Mouse (Mus musculus) CH12.LX (cell line): ENCODE results near the gene Agmat. TPM values are rescaled to one million over a fixed set of nuclear protein-coding genes. Genes with fewer than 3 reads are reported as not detected.

ENCODE experiments used
- DNase-seq: peaks from one replicate; pipeline ENCODE4 v3.0.0-alpha.2; 2013; ENCODE audit errors: extremely low read depth
- H3K27ac ChIP-seq: 2 replicates; pipeline ENCODE4 v1.5.1; 2012; ENCODE audit warnings: low read depth, mild to moderate bottlenecking, control low read depth, moderate library complexity; ENCODE audit not compliant: insufficient read depth
- H3K27me3 ChIP-seq: replicated peaks from 2 replicates; pipeline ENCODE3; 2012; ENCODE audit warnings: inconsistent platforms
- H3K36me3 ChIP-seq, 2 experiments: replicated peaks in 1 of 2; 2 replicates each; pipeline versions ENCODE3 to v1.6.1; 2012; ENCODE audit warnings: inconsistent platforms in 1 of 2, low read length in 1 of 2, mild to moderate bottlenecking in 1 of 2, mixed read lengths in 1 of 2, moderate library complexity in 1 of 2; ENCODE audit not compliant: control insufficient read depth in 1 of 2, insufficient read depth in 1 of 2
- H3K4me1 ChIP-seq, 2 experiments: 2 replicates each; pipeline ENCODE4 v1.6.1; 2012; ENCODE audit warnings: inconsistent platforms in 1 of 2, moderate library complexity in 1 of 2; ENCODE audit not compliant: insufficient read depth in 2 of 2, control insufficient read depth in 1 of 2
- H3K4me2 ChIP-seq: 2 replicates; pipeline ENCODE4 v1.6.1; 2012; ENCODE audit warnings: low read depth, mild to moderate bottlenecking, control low read depth; ENCODE audit not compliant: poor library complexity, insufficient read depth, severe bottlenecking
- H3K4me3 ChIP-seq, 3 experiments: fragments of 150-350 bp in 1 of 3; sonication (generic) in 1 of 3; replicated peaks in 1 of 3; 2 replicates each; pipeline versions ENCODE3 to v1.5.1; 2011 to 2012; ENCODE audit warnings: low read depth in 2 of 3, low read length in 2 of 3, mild to moderate bottlenecking in 2 of 3, moderate library complexity in 2 of 3, control low read depth in 1 of 3, improper control_type of control experiment in 1 of 3, inconsistent platforms in 1 of 3, mixed read lengths in 1 of 3; ENCODE audit not compliant: poor library complexity in 1 of 3
- H3K79me2 ChIP-seq: replicated peaks from 2 replicates; pipeline ENCODE4 v1.6.1; 2012; ENCODE audit warnings: mild to moderate bottlenecking, moderate library complexity; ENCODE audit not compliant: control insufficient read depth, poor library complexity, insufficient read depth, severe bottlenecking; ENCODE audit errors: extremely low read depth
- H3K9ac ChIP-seq: 2 replicates; pipeline ENCODE4 v1.6.1; 2012; ENCODE audit warnings: low read depth, mild to moderate bottlenecking, control low read depth, moderate library complexity; ENCODE audit not compliant: insufficient read depth
- H3K9me3 ChIP-seq: replicated peaks from 2 replicates; pipeline ENCODE3; 2012; ENCODE audit warnings: low read length, inconsistent platforms, mixed read lengths
- BHLHE40 ChIP-seq: IDR thresholded peaks from 2 replicates; pipeline ENCODE4 v1.6.1; 2011; ENCODE audit warnings: mild to moderate bottlenecking, low read depth, low read length, improper control_type of control experiment
- CHD1 ChIP-seq: IDR thresholded peaks from 2 replicates; pipeline ENCODE4 v1.6.1; 2012; ENCODE audit warnings: low read depth, low read length, improper control_type of control experiment, inconsistent platforms
- CHD2 ChIP-seq: IDR thresholded peaks from 2 replicates; pipeline ENCODE4 v1.6.1; 2011; ENCODE audit warnings: low read length, improper control_type of control experiment
- E2F4 ChIP-seq: IDR thresholded peaks from 2 replicates; pipeline ENCODE4 v1.6.1; 2011; ENCODE audit warnings: low read depth, low read length, improper control_type of control experiment; ENCODE audit not compliant: insufficient replicate concordance
- ELF1 ChIP-seq: IDR thresholded peaks from 2 replicates; pipeline ENCODE4 v1.6.1; 2014; ENCODE audit warnings: low read depth, mild to moderate bottlenecking, inconsistent platforms, low read length, improper control_type of control experiment
- EP300 ChIP-seq: IDR thresholded peaks from 2 replicates; pipeline ENCODE4 v1.6.1; 2011; ENCODE audit warnings: low read length, improper control_type of control experiment
- ETS1 ChIP-seq: conservative IDR thresholded peaks from 2 replicates; pipeline ENCODE4 v1.6.1; 2012; ENCODE audit warnings: low read depth, mild to moderate bottlenecking, inconsistent platforms, low read length, improper control_type of control experiment, moderate library complexity
- GABPA ChIP-seq: IDR thresholded peaks from 2 replicates; pipeline ENCODE4 v1.6.1; 2012; ENCODE audit warnings: low read depth, low read length, improper control_type of control experiment, inconsistent platforms; ENCODE audit not compliant: insufficient replicate concordance
- IRF4 ChIP-seq: IDR thresholded peaks from 2 replicates; pipeline ENCODE4 v1.6.1; 2014; ENCODE audit warnings: low read depth, mild to moderate bottlenecking, inconsistent platforms, low read length, improper control_type of control experiment
- JUN ChIP-seq: IDR thresholded peaks from 2 replicates; pipeline ENCODE4 v1.6.1; 2011; ENCODE audit warnings: low read depth, mild to moderate bottlenecking, low read length, improper control_type of control experiment, moderate library complexity; ENCODE audit not compliant: insufficient read depth
- JUND ChIP-seq: conservative IDR thresholded peaks from 2 replicates; pipeline ENCODE4 v1.6.1; 2011; ENCODE audit warnings: low read depth, low read length, improper control_type of control experiment
- KAT2A ChIP-seq: IDR thresholded peaks from 2 replicates; pipeline ENCODE4 v1.6.1; 2012; ENCODE audit warnings: low read length, improper control_type of control experiment, inconsistent platforms; ENCODE audit not compliant: insufficient replicate concordance
- MAFK ChIP-seq: IDR thresholded peaks from 2 replicates; pipeline ENCODE4 v1.6.1; 2011; ENCODE audit warnings: low read length, improper control_type of control experiment; ENCODE audit not compliant: insufficient replicate concordance
- MAX ChIP-seq: IDR thresholded peaks from 2 replicates; pipeline ENCODE4 v1.6.1; 2011; ENCODE audit warnings: low read length, improper control_type of control experiment
- MAZ ChIP-seq: IDR thresholded peaks from 2 replicates; pipeline ENCODE4 v1.6.1; 2012; ENCODE audit warnings: low read depth, mild to moderate bottlenecking, inconsistent platforms, low read length, improper control_type of control experiment, moderate library complexity
- MEF2A ChIP-seq: IDR thresholded peaks from 2 replicates; pipeline ENCODE4 v1.6.1; 2014; ENCODE audit warnings: low read depth, mild to moderate bottlenecking, inconsistent platforms, low read length, improper control_type of control experiment, borderline replicate concordance
- MXI1 ChIP-seq: IDR thresholded peaks from 2 replicates; pipeline ENCODE4 v1.6.1; 2011; ENCODE audit warnings: mild to moderate bottlenecking, low read depth, low read length, improper control_type of control experiment
- NRF1 ChIP-seq: IDR thresholded peaks from 2 replicates; pipeline ENCODE4 v1.6.1; 2014; ENCODE audit warnings: low read depth, mild to moderate bottlenecking, inconsistent platforms, low read length, improper control_type of control experiment, moderate library complexity
- PAX5 ChIP-seq: IDR thresholded peaks from 2 replicates; pipeline ENCODE4 v1.6.1; 2012; ENCODE audit warnings: low read length, inconsistent platforms, mixed read lengths
- POLR2A ChIP-seq: IDR thresholded peaks from 2 replicates; pipeline ENCODE4 v1.6.1; 2011; ENCODE audit warnings: low read depth, mild to moderate bottlenecking, improper control_type of control experiment, low read length
- POLR2AphosphoS2 ChIP-seq: IDR thresholded peaks from 2 replicates; pipeline ENCODE4 v1.6.1; 2011; ENCODE audit warnings: low read depth, low read length, improper control_type of control experiment
- RAD21 ChIP-seq: IDR thresholded peaks from 2 replicates; pipeline ENCODE4 v1.6.1; 2011; ENCODE audit warnings: low read depth, mild to moderate bottlenecking, low read length, improper control_type of control experiment, moderate library complexity
- RCOR1 ChIP-seq: conservative IDR thresholded peaks from 2 replicates; pipeline ENCODE4 v1.6.1; 2012; ENCODE audit warnings: low read depth, mild to moderate bottlenecking, inconsistent platforms, low read length, improper control_type of control experiment
- SIN3A ChIP-seq: IDR thresholded peaks from 2 replicates; pipeline ENCODE4 v1.6.1; 2012; ENCODE audit warnings: low read length, improper control_type of control experiment, inconsistent platforms
- SMC3 ChIP-seq: IDR thresholded peaks from 2 replicates; pipeline ENCODE4 v1.6.1; 2011; ENCODE audit warnings: low read depth, low read length, improper control_type of control experiment
- UBTF ChIP-seq: IDR thresholded peaks from 2 replicates; pipeline ENCODE4 v1.6.1; 2012; ENCODE audit warnings: low read depth, mild to moderate bottlenecking, inconsistent platforms, low read length, improper control_type of control experiment, moderate library complexity
- USF1 ChIP-seq: IDR thresholded peaks from 2 replicates; pipeline ENCODE4 v1.6.1; 2014; ENCODE audit warnings: low read depth, mild to moderate bottlenecking, inconsistent platforms, low read length, improper control_type of control experiment
- USF2 ChIP-seq: conservative IDR thresholded peaks from 2 replicates; pipeline ENCODE4 v1.6.1; 2011; ENCODE audit warnings: low read depth, low read length, improper control_type of control experiment
- ZMIZ1 ChIP-seq: IDR thresholded peaks from 2 replicates; pipeline ENCODE4 v1.6.1; 2012; ENCODE audit warnings: low read depth, mild to moderate bottlenecking, inconsistent platforms, low read length, improper control_type of control experiment
- dilution Hi-C: fragments of 300-500 bp; cut with MboI; formaldehyde crosslinking; loops from 2 replicates; pipeline ENCODE4 v1.14.3; 2020; ENCODE audit warnings: low sequenced_read_pairs; ENCODE audit not compliant: extremely low pct_unique_long_range_greater_than_20kb, extremely low pct_ligation_motif_present
- in situ Hi-C: fragments of 300-500 bp; cut with MboI; formaldehyde crosslinking; loops from 3 replicates; pipeline ENCODE4 v1.14.3; 2019; ENCODE audit warnings: low sequenced_read_pairs, low pct_ligation_motif_present, low pct_unique_long_range_greater_than_20kb, mixed read lengths
- polyA plus RNA-seq: library from polyadenylated mRNA; unstranded; fragments of >175 nt; gene quantifications from 2 replicates; pipeline ENCODE4 v1.2.1, GENCODE M21; 2012; ENCODE audit warnings: low read depth; ENCODE audit not compliant: insufficient read length
- total RNA-seq, 2 experiments: library from RNA; depleted of rRNA; stranded (reverse); fragments of 300-350 nt in 1 of 2; fragments of >200 nt in 1 of 2; gene quantifications; 2 replicates each; pipeline ENCODE4 v1.2.3; 2012 to 2014

Gene Agmat
- total and polyA plus RNA-seq, 3 experiments, result not detected

DNA sequence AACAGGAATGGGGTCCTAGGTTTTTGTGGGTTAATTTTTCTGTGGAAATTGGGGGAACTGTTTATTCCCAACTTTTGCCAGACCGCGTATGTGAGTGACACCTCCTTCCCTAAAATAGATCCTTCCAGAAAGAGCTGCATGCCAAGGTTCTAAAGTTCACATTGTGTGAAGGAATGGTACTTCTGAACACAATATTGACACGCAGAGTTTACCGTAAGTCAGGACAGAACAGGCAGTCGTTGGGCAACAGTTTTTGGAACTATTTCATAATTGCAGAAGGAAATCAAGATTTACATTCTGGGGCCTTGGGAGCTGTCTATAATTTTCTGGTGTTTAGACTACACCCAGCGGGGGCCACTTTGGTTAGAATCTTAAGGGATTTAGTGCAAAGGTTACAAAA, 24.5 kb upstream of the Agmat start:
- in situ Hi-C loops, result no loop called here
- Histone ChIP-seq H3K79me2 (peaks cover 54% of the 10 kb centered on the region), H3K4me2 (peak overlapping the region; percentile 92), H3K9me3 (peaks cover 11% of the 10 kb centered on the region), H3K4me3 (peak overlapping the region; percentile 83 to 92 (median 92)), H3K36me3 (peaks cover 5 to 30% of the 10 kb centered on the region in 2 experiments), H3K9ac (peak overlapping the region; percentile 97; the same call in 1 of the 2 replicates), H3K4me1 (peaks cover 6 to 58% of the 10 kb centered on the region in 2 experiments; a peak in 3 of 4 replicates), H3K27me3 (peaks cover 3% of the 10 kb centered on the region), H3K27ac (no peak overlapping the region)
- TF ChIP-seq POLR2AphosphoS2 (no peak), GABPA (no peak), USF2 (no peak), ZMIZ1 (no peak), MAFK (no peak), BHLHE40 (no peak), MAX (no peak), E2F4 (no peak), JUN (no peak), UBTF (no peak), RCOR1 (no peak), USF1 (no peak), CHD2 (no peak), PAX5 (no peak), IRF4 (no peak), ELF1 (no peak)
- no peak for DNase-seq
- dilution Hi-C loops, result no loop called here

DNA sequence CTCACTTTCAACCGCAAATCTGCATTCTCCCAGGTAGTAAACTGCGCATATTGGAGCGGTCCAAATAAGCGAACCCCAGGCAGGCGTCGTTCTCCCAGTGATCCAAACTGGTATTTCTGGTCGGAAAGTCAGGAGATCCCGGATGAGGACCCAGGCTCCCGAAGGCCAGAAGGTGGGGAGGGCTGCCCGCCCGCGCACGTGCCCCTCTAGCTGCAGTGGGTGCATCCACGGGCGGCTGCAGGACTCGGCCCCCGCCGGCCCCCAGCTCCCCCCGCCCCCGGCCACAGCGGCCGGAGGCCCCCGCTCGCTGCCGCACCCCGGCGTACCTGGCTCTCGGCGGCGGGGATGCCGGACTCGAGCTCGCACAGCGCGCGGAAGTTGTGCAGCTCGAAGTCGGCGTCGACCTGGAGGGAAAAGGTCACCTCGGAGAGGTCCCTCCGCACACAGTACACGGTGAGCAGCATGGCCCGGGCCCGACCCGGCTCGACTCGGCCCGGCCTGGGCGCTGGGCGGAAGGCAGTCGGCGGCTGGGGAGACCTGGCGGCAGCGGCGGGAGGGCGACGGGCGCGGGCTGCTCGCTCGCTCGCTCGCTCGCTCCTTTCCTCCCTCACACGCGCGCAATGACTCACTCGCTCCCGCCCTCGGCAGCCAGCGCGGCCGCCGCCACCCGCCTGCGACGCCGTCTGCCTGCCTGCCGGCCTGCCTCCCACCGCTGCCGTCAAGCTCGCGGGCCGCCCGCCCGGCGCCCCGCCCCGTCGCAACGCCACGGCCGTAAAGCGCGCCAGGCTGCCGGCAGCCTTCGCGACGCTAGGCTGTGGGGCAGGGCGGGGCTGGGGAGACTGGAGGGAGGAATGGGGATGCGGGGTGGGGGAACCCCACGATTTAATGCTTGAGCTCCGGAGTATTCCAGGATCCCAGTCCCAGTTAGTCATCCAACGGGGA, 23.5 kb upstream of the Agmat start, which contains the start of gene Ddi2:
Ddi2 (minus strand) TSS at position 689 of the 942 bp plus-strand sequence.
- H3K4me3 ChIP-seq, result peak within 1 kb of the TSS; percentile 83 to 92 (median 92)
- H3K36me3 ChIP-seq, result peaks cover 5 to 20% of the 10 kb centered on the region in 2 experiments
- peak within 1 kb of the TSS; percentile 97 for H3K9ac ChIP-seq
- H3K4me1 ChIP-seq, result peaks cover 2 to 49% of the 10 kb centered on the region in 2 experiments; a peak in 2 of 4 replicates
- H3K4me2 ChIP-seq, result peak within 1 kb of the TSS; percentile 92
- H3K79me2 ChIP-seq, result peaks cover 43% of the 10 kb centered on the region
- H3K27ac ChIP-seq, result peak within 1 kb of the TSS; percentile 55
- peak; percentile 78 for DNase-seq
- H3K9me3 ChIP-seq, result peaks cover 11% of the 10 kb centered on the region
- dilution Hi-C loops (no loop called here), in situ Hi-C loops (no loop called here)
- peaks cover 7% of the 10 kb centered on the region for H3K27me3 ChIP-seq
- TF ChIP-seq KAT2A (peak; percentile 74; the same call in 1 of the 2 replicates), PAX5 (no peak), MEF2A (no peak), NRF1 (peak; percentile 42; the same call in 1 of the 2 replicates), MAFK (no peak), UBTF (peak; percentile 64; the same call in 1 of the 2 replicates), EP300 (no peak), RAD21 (no peak), SIN3A (no peak; the same call in 1 of the 2 replicates), CHD1 (no peak), ETS1 (no peak), MXI1 (peak; percentile 48), IRF4 (peak; percentile 43; the same call in 1 of the 2 replicates), MAZ (peak; percentile 71), POLR2A (peak; percentile 74), JUND (no peak), E2F4 (no peak), RCOR1 (no peak; the same call in 1 of the 2 replicates), MAX (no peak), SMC3 (no peak), BHLHE40 (peak; percentile 68), ZMIZ1 (peak; percentile 78)
